Mouse (Mus musculus): Measurements from ENCODE around the gene Adam22. TPM values are rescaled to one million over a fixed set of nuclear protein-coding genes. Genes with fewer than 3 reads are reported as not detected.

The Adam22 gene
- 100 to 1,000 TPM; 156 to 160 TPM for total RNA-seq (2021)
- long read RNA-seq, full-length matches to known transcripts = 3 of 33 reads
- long read RNA-seq, partial matches to known transcripts = 2 of 33 reads
- long read RNA-seq, other reads (novel, unspliced or antisense) = 28 of 33 reads

DNA sequence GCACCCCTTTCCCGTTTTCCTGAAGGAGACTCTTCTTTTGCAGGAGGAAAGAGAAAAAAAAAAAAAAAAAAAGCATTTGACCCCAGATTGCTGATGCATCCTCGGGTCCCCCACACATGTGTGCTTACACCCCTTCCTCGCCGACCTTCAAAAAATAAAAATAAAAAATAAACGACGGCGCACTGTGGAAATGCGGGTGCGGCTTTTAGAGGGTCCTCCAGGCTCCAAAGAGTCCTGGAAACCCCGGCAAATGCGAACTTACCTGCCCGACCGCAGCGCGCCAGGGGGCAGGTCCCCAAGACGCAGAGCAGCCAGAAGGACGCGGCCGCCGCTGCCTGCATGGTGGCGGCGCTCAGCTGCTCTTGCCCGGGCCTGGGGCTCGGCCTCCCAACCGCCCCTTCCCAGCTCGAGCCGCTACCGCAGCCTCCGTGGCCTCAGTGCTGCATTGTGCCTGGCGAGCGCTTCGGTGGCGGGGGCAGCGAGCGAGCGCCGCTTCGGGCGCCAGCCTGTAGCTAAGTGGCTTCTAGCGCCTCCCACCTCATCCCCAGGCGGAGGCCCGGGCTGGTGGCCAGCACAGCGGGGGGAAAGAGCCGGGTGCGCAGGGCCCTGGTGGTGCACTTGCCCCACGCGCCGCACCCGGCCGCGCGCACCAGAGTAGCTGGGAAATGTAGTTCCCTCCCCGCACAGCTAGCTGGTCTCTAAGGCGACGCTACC, at the start of gene Adam22:
Adam22 (minus strand) TSS at position 547 of the 714 bp plus-strand sequence.
- DNase-seq (ENCODE audit: low spot score in 2 of 2) = peak; percentile 96

DNA sequence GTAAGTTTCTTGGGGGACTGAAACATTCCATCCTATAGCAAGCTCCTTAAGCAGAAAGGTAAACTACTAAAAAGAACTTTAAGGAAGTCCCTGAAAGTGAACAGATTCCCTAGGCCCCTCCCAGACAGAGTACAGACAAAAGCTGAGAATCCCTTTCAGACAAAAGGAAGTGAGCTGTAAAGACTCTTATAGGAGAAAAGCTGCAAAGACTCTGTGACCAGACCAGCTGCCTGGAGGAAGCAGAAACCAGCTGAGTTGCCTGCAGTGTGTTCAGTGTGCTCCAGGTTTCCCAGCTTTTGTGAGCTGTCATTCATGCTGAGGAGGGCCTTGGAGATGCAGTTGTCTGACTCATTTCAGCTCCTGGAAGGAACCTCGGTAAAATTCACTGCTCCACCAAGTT, 49.5 kb upstream of the Adam22 start:
- no peak for DNase-seq (ENCODE audit: low spot score in 2 of 2)

DNA sequence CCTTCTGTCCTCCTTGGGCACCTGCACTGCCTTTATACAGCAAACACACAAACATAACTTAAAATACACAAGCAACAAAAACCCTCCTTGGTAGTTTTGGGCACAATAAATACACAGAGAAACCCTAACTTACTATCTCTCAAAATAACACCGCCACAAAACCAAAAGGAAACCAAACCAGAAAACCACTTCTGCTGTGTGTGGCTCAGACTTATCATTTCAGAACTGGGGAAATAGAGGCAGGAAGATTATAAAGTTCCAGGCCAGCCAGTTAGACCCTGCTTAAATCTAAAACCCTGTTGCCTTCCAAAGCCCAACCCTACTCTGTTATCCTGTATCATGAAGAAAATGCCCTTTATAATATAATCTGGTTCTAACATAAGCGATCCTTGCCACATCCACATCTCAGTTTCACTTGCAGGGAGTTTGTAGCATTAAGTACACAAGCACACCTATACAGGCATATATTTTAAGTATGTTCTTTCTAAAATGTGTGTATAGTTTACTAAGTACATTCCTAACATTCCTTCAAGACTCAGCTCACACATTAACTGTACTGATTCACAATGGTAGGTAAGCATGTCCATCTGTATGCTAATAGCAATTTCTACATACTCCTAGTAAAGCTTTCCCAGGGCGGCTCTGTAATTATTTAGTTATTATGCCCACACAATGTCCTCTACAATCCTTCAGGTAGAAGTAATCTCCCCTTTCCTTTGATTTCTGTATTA, 48.9 kb upstream of the Adam22 start:
- no peak for DNase-seq (ENCODE audit: low spot score in 2 of 2)

DNA sequence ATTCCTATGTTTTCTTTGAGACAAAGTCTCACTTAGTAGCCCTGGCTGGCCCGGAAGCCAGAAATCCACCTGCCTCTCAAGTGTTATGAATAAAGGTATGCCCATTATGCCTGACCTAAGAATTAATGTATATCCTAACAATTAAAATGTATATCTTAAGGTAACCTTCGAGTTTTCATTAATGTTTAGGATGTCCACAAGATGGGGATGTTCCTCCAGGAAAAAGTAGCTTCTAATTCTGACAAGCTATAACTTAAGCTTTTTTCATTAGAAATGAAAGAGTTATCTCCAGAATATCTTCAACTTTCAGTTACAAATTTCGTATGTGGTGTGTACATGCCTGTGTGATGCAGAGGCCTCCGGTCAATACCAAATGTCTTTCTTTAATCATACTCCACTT, 40.8 kb upstream of the Adam22 start:
- no peak for DNase-seq (ENCODE audit: low spot score in 2 of 2)

DNA sequence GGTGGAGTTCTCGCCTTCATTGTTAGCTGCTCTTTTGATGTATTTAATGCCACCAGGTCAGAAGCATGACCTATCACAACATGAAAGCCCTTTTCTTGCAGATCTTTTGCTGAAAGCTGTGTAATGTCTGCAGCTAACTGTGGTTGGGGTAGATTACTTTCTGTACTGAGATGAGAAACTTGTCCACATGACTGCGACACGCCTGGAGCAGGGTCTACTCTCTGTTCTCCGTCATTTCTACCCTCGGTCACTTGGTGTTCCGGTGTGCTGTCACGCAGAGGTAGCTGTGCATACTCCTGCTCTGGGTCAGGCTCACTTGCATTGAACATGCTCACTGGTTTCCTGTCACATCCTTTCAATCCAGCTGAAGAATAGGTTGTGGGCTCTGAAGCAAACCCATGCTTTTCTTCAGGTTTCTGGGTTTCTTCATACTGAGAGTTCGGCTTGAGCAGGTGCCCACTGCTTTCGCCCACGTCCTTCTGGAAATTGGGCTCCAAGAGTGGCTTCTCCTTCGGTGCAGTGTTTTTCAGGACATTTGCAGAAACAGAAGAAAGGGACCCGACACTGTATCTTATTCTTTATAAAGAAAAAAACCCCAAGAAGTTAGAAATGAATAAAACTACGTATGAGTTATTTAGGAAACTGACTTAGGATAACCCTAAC, 29.8 kb upstream of the Adam22 start:
- DNase-seq (ENCODE audit: low spot score in 2 of 2) = peak in 1 of 2 experiments; percentile 8

DNA sequence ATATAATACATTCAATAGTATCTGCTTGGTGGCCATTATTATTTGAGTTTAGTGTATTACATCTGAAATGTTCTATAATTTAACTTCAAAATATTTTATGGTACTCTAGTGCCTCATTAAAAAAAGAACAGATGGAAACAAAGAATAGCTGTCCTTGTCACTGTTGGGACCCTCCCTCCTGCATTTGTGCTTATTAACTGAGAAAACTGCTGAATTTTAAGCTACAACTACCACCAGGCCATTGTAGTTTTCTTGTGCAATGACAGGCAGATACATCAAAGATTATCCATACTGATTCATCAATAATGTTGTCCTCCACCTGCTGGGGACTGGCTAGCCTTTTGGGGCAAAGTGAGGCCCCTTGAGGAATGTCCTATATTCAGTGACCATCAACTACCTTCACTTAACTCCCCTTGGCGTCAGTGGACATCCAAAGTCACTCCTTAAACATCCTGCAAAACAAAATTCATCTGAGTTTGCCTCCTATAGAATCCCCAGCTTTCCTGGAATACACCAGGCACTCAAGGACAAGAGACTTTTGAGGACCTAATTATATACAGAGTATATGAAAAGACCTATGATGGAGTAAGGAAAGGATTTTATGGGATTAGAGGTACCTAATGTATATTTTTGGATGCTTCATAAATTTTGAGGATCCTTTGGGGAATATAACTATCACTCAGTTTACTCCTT, 26.1 kb upstream of the Adam22 start:
- DNase-seq (ENCODE audit: low spot score in 2 of 2) = no peak

DNA sequence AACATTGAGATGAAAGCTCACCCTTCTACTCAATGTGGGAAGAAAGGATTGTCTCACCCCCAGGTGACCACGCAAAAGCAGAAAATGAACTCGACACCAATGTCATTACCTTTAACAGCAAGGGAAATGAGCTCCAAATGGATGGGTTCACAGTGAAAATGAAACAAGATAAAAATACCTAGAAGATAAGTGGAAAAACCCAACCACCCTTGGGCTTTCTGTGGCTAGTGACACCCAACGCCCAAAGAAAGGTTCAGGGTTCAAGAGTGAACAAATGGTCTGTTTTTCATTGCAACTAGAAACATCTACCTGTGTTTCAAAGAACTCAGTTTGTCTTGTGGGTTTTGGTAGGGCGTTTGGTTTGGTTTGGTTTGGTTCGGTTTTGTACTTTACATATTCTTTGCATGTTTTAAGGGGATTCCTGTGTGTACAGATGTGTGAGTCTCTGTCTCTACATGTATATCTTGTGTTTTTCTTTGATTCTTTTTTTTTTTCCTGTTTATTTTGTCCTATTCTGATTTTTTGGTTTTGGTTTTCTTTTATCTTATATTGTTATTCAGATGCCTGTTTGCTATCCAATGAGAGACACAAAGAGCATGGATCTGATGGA, 6.4 kb upstream of the Adam22 start:
- no peak for DNase-seq (ENCODE audit: low spot score in 2 of 2)

DNA sequence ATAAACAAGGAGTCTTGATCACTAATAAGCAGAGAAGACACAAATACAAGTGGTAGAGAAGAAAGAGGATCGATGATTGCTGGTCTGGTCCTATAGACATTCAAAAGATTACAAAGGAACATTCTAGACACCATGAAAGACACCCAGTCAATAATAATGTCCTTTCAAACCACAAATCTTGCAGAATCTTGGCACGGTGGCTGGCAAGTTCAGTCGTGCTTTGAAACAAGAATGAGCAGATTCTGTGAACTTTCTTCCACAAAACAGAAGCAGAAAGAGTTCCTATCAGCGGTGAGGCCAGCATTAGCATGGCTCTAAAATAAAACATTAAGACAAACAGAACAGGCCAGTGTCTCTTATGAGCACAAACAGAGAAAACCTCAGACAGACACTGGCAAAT, 5.5 kb upstream of the Adam22 start:
- DNase-seq (ENCODE audit: low spot score in 2 of 2) = no peak

DNA sequence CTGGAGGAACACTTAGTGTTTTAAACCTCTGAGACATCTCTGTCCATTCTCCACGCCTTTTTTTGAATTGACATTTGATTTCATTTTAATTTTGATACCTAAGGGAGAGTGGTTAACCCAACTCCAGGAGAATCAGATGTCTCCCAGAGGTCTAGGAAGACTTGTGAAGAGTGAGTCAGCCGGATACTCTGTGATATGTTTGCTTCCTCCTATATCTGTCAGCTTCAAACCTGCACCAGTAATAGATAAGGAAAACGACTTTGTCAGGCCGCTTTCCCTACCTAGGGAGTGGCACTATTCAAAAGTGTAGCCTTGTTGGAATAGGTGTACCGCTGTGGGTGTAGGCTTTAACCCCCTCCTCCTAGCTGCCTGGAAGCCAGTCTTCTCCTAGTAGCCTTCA, 821 bp upstream of the Adam22 start:
- DNase-seq (ENCODE audit: low spot score in 2 of 2) = no peak

DNA sequence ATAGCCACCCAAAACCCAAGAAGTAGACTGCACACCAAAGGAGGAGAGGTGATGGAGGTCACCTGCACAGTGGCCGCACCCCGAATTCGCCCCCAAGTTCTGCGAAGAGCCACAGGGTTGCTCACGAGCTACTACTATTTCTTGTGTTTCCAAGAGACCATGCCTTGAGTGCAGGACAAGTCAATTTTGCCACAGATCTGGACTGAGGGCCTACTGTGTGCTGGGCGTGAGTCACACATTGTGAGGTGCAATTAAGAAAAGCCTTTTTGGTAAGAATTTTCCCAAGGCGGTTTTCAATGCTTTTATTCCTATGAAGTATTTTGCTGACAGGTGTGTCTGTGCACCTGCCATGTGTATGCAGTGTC, 350 bp upstream of the Adam22 start:
- no peak for DNase-seq (ENCODE audit: low spot score in 2 of 2)

DNA sequence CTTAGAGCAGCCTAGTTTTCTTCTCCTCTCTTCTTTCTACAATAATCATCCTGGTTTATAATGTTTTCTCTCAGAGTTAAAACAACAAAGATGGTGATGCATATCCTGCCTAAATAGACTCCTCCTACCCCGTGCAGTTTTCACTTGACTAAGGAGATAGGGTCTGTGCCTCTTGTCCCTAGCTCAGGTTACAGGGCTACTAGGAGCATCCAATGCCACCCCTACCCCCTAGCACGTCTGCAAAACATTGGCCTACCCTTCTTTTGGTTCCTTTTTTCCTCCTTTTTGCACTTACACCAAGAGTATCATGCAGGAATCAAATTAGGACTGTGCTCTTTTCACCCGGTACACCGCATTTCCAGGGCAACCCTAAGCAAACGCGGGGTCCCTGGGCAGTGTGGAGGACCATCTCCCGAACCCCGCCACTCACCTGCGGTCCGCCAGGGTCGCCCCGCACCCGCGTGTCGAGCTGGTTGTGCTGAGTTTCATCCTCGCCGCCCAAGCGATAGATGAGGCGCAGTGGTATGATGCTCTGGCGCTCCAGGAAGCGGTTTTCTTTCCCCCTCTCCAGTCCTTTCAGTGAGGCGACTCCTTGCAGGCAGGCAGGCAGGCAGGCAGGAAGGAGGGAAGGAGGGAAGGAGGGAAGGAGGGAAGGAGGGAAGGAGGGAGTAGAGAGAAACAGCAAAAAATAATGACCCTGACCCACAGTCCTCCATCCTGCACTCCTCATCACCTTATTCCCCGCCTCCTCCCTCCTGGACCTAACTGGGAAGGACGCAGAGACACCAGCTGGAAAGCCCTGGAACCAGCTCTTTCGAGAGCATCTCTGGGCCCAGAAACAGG, 968 bp downstream of the Adam22 start:
- peak; percentile 21 to 64 for DNase-seq (ENCODE audit: low spot score in 2 of 2)

DNA sequence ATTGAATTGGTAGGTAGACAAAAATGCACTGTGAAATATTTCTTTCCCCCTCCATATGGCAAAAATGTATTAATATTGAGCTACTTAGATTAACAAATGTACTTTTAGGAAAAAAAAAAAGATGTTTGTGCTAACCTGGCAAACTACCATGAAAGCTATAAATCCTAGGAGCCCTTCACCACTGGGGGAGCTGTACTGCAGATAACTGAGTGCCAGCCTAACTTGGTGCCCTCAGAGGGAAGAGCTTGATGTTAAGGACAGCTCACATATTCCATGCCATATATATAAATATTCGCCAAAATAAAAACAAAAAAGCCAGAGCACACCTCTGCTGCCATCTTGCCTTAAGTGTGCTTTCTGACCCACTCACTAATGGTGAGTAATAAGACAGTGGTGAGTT, 5.6 kb downstream of the Adam22 start:
- DNase-seq (ENCODE audit: low spot score in 2 of 2) = peak in 1 of 2 experiments; percentile 42

DNA sequence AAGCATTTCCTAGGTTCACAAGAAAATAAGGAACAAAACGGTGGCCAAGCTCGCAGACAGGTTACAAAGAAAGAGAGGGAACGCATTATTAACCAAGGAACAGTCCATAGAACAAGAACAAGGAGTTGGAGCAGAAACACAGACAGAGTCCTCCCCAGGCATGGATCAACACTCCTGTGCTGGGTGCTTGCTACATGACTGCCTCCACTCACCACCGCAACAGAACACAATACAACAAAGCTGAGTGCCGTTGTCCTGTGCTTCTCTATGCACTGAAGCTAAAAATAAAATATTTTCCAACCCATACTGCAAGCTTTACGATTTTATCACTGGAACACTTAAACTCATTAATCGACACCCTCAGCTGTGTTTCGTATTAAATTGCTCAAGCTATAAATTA, 10.3 kb downstream of the Adam22 start:
- DNase-seq (ENCODE audit: low spot score in 2 of 2) = no peak

DNA sequence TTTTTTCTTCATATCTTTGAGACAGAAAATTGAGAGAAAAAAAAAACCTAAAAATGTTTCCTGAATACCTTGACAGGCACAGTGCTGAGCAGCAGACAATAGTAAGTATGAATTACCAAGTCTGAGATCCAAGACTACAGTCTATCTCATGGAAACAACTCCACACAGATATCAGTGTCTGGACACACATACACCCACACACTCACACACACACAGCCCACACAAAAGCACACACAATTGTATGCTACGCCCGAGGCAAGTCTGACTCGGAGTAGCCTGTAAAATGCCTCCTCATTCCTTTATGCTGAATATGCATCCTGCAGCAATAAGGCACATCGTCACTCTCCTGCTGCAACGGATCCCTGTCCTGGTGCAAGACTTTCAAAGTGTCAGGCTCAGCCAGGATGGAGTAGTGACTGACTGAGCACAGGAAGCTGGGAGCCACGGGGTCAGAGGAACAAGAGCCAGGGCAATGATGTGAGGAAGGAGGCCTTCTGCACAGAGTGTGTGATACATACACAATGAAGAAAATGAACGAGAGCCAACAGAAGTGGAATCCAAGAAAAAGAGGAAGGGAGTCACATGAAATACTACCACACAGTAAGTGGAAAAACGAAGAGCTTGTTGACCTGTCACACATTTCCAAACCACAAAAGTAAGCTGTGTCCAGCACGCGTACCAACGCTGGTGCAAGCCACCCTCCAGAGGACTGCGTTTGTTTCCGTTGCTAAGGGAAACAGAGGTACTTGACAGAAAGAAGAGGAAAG, 10.9 kb downstream of the Adam22 start:
- DNase-seq (ENCODE audit: low spot score in 2 of 2) = no peak

DNA sequence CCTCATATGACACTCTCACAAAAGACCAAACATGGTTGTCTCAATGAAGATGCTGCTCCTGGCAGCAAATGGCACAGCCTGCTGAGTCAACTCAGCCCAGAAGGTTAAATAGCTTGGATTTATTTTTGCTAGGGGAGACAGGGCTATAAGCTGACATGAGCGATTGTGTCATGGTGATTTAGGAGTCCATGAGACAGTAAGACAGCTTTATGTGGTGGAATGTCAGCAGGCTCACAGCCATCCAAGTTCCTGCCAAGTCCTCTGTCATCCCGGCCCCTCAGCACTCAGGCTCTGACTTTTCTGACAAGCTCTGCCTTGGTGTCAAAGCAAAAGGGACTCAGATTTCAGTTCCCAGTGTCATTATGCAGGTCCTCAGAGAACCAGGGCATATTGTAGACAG, 11.6 kb downstream of the Adam22 start:
- no peak for DNase-seq (ENCODE audit: low spot score in 2 of 2)

DNA sequence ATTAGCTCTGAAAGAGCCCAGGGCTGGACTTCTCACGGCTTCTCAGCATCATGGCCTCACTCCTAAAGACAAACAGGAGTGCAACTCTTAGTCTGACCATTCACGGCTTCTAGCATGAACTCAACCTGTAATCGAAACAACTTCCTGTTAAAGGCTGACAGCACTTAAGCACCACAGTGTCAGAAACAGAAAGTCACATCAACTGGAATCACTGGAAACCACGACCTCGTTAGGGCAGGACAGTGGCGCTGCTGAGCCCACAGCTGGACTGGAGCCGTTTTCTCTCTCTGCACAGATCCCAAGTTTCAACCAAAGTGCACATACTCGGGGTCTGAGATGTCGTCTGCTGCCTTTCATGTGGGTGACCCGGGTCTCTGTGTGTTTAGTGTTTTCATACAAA, 18.4 kb downstream of the Adam22 start:
- DNase-seq (ENCODE audit: low spot score in 2 of 2) = no peak

DNA sequence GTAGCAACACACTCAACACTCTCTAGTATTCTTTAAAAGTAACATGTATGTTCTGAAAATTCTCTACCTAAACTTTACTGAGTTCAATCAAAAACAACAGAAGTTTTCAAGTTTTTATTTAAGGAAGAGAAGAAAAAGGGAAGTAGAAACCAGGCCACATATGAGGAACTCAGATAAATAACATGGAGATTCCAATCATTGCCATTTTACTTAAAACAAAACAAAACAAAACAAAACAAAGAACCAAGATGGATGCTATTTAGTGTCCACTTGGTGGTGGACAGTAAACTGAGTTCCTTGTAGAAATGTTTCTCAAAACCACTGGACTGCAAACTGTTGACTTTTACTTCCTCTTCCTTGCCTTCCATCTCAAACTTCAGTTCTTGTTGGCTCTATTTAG, 21.6 kb downstream of the Adam22 start:
- no peak for DNase-seq (ENCODE audit: low spot score in 2 of 2)

DNA sequence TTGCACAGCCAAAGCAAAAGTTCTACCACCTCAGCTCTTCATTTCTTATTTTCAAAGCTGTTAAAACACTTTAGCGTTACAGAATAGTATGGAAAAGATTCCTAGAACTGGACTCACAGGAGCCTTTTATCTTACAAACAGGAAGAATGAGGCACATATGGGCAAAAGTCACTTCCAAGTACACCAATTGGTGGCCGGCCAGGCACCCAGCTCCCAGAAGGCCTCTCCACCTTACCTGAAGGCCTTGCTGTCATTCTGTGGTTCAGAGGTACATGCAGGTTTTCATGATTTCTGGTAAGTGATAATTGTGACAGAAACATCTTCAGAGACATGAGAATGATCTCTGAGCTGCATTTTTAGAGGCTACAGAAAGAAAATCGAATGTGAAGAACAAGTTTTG, 24.7 kb downstream of the Adam22 start:
- DNase-seq (ENCODE audit: low spot score in 2 of 2) = no peak

DNA sequence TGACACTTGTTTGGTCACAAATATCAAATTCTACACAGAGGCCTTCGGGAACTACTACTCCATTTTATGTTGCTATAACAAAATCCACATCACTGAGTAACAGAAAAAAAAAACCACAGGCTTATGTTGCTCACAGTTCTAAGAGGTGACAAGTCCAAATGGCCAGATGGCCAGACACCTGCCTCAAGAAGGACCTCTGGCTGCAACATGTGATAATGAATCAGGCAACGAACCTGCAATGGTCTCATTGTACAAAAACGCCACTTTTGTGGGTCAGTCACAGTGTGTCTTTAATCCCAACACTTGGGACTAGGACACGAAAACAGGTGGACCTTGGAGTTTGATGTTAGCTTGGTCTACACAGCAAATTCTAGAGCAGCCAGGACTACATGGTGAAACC, 26.3 kb downstream of the Adam22 start:
- no peak for DNase-seq (ENCODE audit: low spot score in 2 of 2)

All from layer of hippocampus, adult 18-20 months (tissue).